Mouse (Mus musculus): ENCODE measurements around the gene Tmem167b. TPM values are rescaled to one million over a fixed set of nuclear protein-coding genes. Genes with fewer than 3 reads are reported as not detected.
"Not testable (repeated sequence)": the region's sequence is repeated elsewhere in the genome, so short reads cannot be mapped to it uniquely, and the experiment has no call there.

The Tmem167b gene
- polyA plus RNA-seq (2016; fragmentation: Nextera tagmentation; extraction: Ambion mirVana) = 25.2 and 34.9 TPM in 2 replicates

DNA sequence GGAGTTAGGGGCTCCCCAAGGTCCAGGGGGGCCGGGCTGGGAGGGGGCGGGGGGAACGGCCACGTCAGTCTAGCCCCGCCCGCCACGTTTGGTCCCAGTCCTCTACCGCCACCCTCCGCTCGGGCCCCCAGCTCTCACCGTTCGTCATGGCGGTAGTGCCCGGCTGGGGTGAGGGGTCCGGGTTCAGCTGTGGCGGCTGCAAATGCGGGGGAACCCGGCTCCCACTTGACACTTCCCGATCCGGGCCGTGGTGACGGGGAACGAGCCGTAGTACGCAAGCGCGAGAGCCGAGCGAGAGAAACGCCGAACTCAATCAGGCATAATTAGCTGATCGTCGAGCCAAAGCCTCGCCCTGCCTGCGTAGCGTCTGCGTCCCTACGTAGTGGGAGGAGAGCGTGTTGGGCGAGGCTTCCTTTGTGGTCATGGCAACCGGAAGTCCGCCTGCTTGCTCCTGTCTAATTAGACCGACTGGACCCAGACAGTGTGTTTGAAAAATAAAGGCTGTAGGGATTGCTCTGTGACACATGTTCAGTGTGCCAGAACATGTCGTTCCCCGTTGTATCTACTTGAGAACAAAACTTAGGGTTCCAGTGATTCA, at the start of gene Tmem167b:
TSS of gene Tmem167b (minus strand) at position 334 of the 598 bp plus-strand sequence.
- DNase-seq (ENCODE audit: low spot score) = peak; percentile 96
- Histone ChIP-seq H3K27ac (peak within 1 kb of the TSS; percentile 90), H3K4me1 (peaks cover 24% of the 10 kb centered on the region), H3K4me3 (peak within 1 kb of the TSS; percentile 90), H3K36me3 (peaks cover 31% of the 10 kb centered on the region), H3K9me3 (replicated peaks) (no peaks in the 10 kb centered on the region), H3K27me3 (ENCODE audit: low read depth, poor library complexity, severe bottlenecking) (no peaks in the 10 kb centered on the region)
- under 1% methylated on average over 44 of the region's 45 CpGs for WGBS

GRCm38 (mm10) chr3:108608906-108609305, 46.6 kb upstream of the Tmem167b start:
- H3K4me3 ChIP-seq = no peak overlapping the region
- no peak overlapping the region for H3K27ac ChIP-seq
- H3K27me3 ChIP-seq (ENCODE audit: low read depth, poor library complexity, severe bottlenecking) = no peaks in the 10 kb centered on the region
- no peaks in the 10 kb centered on the region for H3K9me3 ChIP-seq (replicated peaks)
- no peaks in the 10 kb centered on the region for H3K4me1 ChIP-seq
- DNase-seq (ENCODE audit: low spot score) = no peak
- no peaks in the 10 kb centered on the region for H3K36me3 ChIP-seq
- WGBS = 76% methylated on average over 3 of the region's 3 CpGs

- H3K4me1 ChIP-seq = peaks cover 18% of the 10 kb centered on the region
- peak; percentile 67 for DNase-seq (ENCODE audit: low spot score)
- peak overlapping the region; percentile 73; the same call in 1 of the 2 replicates for H3K27ac ChIP-seq
- peak overlapping the region; percentile 87 for H3K4me3 ChIP-seq
- H3K27me3 ChIP-seq (ENCODE audit: low read depth, poor library complexity, severe bottlenecking) = no peaks in the 10 kb centered on the region
- WGBS = under 1% methylated on average over 60 of the region's 61 CpGs
- H3K36me3 ChIP-seq = no peaks in the 10 kb centered on the region
- H3K9me3 ChIP-seq (replicated peaks) = no peaks in the 10 kb centered on the region
Observed at GRCm38 (mm10) chr3:108591530-108592522, 29.6 kb upstream of the Tmem167b start.

DNA sequence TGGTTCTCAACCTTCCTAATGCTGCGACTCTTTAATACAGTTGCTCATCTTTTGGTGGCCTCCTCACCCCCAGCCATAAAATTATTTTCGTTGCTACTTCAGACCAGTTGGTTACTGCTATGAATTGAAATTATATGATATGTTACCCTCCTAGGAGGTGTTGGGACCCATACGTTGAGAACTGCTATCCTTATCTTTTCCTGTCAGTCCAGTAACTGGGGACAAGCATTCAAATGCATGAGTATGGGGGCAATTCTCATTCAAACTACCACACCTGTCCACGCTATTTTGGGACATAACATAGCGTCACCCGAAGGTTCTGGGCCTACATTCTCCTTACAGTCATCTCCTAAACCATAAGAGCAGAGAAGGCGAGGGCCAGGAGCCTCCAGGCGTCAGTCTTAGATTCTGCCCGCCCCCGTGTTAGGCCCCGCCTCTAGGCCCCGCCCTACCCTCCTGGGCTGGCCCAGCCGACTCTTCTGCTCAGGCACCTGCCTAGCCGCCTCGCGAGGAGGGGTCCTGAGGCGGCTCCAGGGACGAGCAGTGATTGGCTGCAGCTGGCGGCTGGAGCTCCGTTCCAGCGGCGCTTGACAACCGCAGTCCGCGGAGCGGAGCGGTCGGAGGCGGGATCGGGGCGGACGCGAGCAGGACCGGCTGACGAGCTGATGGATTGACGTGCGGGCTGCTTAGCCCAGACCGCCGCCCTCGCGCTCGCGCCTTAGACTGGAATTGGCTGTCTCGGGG, 28.7 kb upstream of the Tmem167b start, which contains the start of gene Wdr47:
TSS of gene Wdr47 (plus strand) at position 494 of the 744 bp plus-strand sequence.
- Histone ChIP-seq H3K4me3 (peak within 1 kb of the TSS; percentile 87), H3K9me3 (replicated peaks) (no peaks in the 10 kb centered on the region), H3K27ac (peak within 1 kb of the TSS; percentile 73; the same call in 1 of the 2 replicates), H3K4me1 (peaks cover 18% of the 10 kb centered on the region), H3K27me3 (ENCODE audit: low read depth, poor library complexity, severe bottlenecking) (no peaks in the 10 kb centered on the region), H3K36me3 (no peaks in the 10 kb centered on the region)
- WGBS = 5% methylated on average over 44 of the region's 44 CpGs
- DNase-seq (ENCODE audit: low spot score) = peak; percentile 97

DNA sequence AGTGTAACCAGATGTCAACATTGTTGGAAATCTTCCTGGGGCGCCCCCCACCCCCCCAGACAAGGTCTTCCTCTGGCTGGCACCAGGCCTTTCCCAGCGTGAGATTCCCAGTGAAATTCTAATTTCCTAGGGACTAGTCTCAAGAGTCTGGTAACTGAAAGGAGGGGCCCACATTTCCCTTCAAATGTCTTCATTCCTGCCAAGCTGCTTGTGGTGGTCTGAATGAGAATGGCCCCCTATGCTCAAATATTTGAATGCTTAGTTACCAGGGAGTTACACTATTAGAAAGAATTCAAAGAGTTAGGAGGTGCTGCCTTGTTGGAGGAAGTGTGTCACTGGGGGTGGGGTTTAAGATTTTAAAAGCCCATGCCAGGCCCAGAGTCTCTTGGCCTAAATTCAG, 26.2 kb upstream of the Tmem167b start:
- H3K27me3 ChIP-seq (ENCODE audit: low read depth, poor library complexity, severe bottlenecking) = no peaks in the 10 kb centered on the region
- no peak overlapping the region for H3K27ac ChIP-seq
- H3K36me3 ChIP-seq = no peaks in the 10 kb centered on the region
- DNase-seq (ENCODE audit: low spot score) = no peak
- H3K9me3 ChIP-seq (replicated peaks) = no peaks in the 10 kb centered on the region
- no peak overlapping the region for H3K4me3 ChIP-seq
- WGBS = 50% methylated on average over 2 of the region's 2 CpGs
- H3K4me1 ChIP-seq = peaks cover 18% of the 10 kb centered on the region

DNA sequence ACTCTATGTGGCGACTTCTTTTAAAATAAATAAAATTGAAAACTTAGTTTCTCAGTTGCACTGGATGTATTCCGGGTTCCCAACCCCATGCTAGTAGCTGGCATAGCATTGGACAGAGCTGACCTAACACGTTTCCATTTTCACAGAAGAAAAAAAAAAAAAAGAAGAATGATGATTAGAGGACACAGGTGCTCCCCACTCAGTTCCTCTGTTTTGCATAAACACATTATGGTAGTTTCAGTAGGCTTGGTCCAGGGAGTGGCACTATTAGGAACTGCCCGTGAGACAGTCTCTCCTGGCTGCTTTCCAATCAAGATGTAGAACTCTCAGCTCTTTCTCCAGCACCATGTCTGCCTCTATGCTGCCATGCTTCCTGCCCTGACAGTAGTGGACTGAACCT, 22.3 kb upstream of the Tmem167b start:
- Histone ChIP-seq H3K9me3 (replicated peaks) (no peaks in the 10 kb centered on the region), H3K4me3 (no peak overlapping the region), H3K27me3 (ENCODE audit: low read depth, poor library complexity, severe bottlenecking) (no peaks in the 10 kb centered on the region), H3K27ac (no peak overlapping the region), H3K36me3 (peaks cover 8% of the 10 kb centered on the region; the same call in 1 of the 2 replicates), H3K4me1 (no peaks in the 10 kb centered on the region)
- no peak for DNase-seq (ENCODE audit: low spot score)
- 88% methylated on average over 4 of the region's 4 CpGs for WGBS

DNA sequence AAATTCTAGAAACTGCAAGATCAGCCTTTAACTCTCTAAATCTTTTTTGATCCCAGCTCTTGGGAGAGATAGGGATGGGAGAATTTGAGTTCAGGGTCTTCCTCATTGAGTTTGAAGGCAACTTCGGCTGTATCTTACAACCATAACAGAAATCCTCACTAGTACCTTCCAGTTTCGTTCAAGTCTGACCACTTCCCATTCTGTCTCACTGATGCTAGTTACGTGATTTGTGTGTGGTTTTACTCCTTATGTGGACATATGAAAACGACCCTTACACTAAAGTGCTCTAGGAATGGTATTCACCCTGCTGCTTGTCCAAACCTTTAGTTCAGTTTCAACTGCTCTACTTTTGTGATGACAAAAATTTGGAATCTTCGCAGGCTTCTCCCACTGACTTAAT, 11.8 kb upstream of the Tmem167b start:
- Histone ChIP-seq H3K9me3 (replicated peaks) (no peaks in the 10 kb centered on the region), H3K36me3 (peaks cover 22% of the 10 kb centered on the region), H3K4me3 (no peak overlapping the region), H3K27ac (no peak overlapping the region), H3K27me3 (ENCODE audit: low read depth, poor library complexity, severe bottlenecking) (no peaks in the 10 kb centered on the region), H3K4me1 (peaks cover 18% of the 10 kb centered on the region)
- WGBS = 93% methylated on average over 5 of the region's 5 CpGs
- DNase-seq (ENCODE audit: low spot score) = no peak

DNA sequence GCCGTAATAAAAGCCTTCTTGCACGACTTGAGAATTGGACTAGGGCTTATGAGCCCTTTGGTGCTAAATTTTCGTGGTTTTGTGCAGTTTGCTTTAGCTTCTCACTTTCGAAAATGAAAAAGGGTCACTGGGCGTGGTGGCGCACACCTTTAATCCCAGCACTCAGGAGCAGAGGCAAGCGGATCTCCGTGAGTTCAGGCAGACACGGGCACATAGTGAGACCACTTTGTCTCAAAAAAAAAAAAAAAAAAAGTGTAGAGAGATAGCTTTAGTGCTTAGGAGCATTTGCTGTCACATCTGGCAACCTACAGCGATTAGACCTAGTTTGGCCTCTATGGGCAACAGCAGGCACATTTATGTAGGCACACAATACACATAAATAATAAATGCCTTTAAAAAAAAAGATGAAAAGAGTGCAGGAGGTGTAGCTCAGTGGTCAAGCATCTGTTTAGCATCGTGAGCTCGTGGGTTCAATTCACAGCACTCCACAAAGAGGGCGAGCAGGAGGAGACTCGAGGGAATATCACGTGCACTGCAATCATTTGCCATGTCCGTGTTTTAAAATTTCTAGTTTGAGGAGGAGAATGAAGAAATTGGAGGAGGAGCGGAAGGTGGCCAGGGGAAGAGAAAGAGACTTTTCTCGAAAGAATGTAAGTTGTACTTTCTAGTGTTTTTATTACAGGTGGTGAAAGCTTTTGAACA, 10.2 kb upstream of the Tmem167b start:
- 52% methylated on average over 18 of the region's 18 CpGs for WGBS
- peaks cover 6% of the 10 kb centered on the region for H3K36me3 ChIP-seq
- H3K9me3 ChIP-seq (replicated peaks) = no peaks in the 10 kb centered on the region
- no peaks in the 10 kb centered on the region for H3K27me3 ChIP-seq (ENCODE audit: low read depth, poor library complexity, severe bottlenecking)
- H3K4me1 ChIP-seq = peaks cover 18% of the 10 kb centered on the region
- H3K4me3 ChIP-seq = peak overlapping the region; percentile 83
- peak overlapping the region; percentile 88; the same call in 1 of the 2 replicates for H3K27ac ChIP-seq
- DNase-seq (ENCODE audit: low spot score) = no peak

DNA sequence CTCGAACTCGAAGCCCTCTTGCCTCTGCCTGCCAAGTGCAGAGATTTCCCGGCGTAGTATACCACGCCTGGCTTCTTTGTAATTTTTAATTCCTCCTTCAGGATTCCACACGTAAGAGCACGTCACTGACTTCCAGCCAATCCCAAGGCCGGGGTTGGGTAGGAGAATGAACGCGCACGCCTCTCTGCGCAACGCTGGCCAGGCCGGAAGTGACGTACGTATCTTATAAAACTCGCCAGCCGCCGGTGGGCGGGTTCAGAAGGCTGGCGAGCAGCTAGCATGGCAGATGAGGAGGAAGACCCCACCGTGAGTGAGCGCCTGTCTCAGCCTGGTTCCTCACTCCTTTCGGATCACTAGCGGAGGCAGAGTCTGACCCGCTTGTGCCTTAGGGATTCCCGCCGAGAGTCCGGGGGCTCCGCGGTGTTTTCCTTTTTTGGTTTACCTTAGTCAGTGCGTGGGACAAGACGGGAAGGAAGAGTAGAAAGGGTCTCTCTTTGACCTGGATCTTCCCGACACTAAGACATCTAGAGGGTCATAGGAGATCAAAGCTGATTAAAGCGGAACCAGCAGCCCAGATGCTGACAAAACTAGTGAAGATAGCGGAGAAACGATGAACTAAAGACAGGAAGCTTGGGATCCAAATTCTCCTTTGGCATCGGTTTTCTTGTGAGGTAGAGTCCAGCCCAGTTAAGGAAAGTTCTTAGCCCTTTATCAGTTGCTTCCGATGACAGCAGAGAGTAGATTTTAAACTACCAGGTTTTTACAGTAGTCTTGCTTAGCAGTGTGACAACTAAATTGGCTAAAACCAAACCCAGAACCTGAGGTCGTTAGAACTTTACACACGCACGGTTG, 9.4 kb upstream of the Tmem167b start, which contains the start of gene Taf13:
TSS of gene Taf13 (plus strand) at position 256 of the 852 bp plus-strand sequence.
- Histone ChIP-seq H3K27me3 (ENCODE audit: low read depth, poor library complexity, severe bottlenecking) (no peaks in the 10 kb centered on the region), H3K36me3 (no peaks in the 10 kb centered on the region), H3K4me1 (peaks cover 18% of the 10 kb centered on the region), H3K4me3 (peak within 1 kb of the TSS; percentile 83), H3K9me3 (replicated peaks) (no peaks in the 10 kb centered on the region), H3K27ac (peak within 1 kb of the TSS; percentile 88)
- DNase-seq (ENCODE audit: low spot score) = peak; percentile 97
- 1% methylated on average over 42 of the region's 42 CpGs for WGBS

DNA sequence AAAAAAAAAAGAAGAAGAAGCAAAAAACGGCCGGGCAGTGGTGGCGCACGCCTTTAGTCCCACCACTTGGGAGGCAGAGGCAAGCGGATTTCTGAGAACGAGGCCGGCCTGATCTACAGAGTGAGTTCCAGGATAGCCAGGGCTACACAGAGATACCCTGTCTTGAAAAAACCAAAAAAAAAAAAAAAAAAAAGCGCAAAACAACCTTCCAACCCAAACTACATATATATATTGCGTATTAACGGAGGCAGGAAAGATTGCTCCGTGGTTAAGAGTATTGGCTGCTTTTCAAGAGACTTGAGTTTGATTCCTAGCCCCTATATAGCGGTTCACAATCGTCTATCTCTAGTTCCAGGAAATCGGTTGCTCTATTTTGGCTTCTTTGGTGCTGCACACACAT, 8.5 kb upstream of the Tmem167b start:
- no peak for DNase-seq (ENCODE audit: low spot score)
- Histone ChIP-seq H3K4me3 (peak overlapping the region; percentile 83; the same call in 1 of the 2 replicates), H3K36me3 (no peaks in the 10 kb centered on the region), H3K4me1 (peaks cover 18% of the 10 kb centered on the region), H3K27me3 (ENCODE audit: low read depth, poor library complexity, severe bottlenecking) (no peaks in the 10 kb centered on the region), H3K27ac (no peak overlapping the region), H3K9me3 (replicated peaks) (no peaks in the 10 kb centered on the region)
- 90% methylated on average over 14 of the region's 14 CpGs for WGBS

GRCm38 (mm10) chr3:108569636-108570035, 7.4 kb upstream of the Tmem167b start:
- H3K4me3 ChIP-seq; H3K36me3 ChIP-seq; DNase-seq (ENCODE audit: low spot score); H3K27me3 ChIP-seq (ENCODE audit: low read depth, poor library complexity, severe bottlenecking); H3K9me3 ChIP-seq (replicated peaks); H3K27ac ChIP-seq: not testable (repeated sequence)
- 60% methylated on average over 3 of the region's 3 CpGs for WGBS
- H3K4me1 ChIP-seq = peaks cover 18% of the 10 kb centered on the region

Data from limb, embryonic 10.5 days (tissue).